Mouse (Mus musculus) embryonic fibroblast, embryonic 13.5 days (primary cell): ENCODE measurements around the gene Fchsd2. TPM values are rescaled to one million over a fixed set of nuclear protein-coding genes. Genes with fewer than 3 reads are reported as not detected.

Experiments
- H3K27ac ChIP-seq: 2 replicates; pipeline ENCODE4 v1.5.1; 2012; ENCODE audit warnings: low read length, control low read depth, inconsistent platforms; ENCODE audit not compliant: insufficient read depth
- H3K4me1 ChIP-seq: 2 replicates; pipeline ENCODE4 v1.6.1; 2011; ENCODE audit warnings: low read length; ENCODE audit not compliant: control insufficient read depth, insufficient read depth
- H3K4me3 ChIP-seq: 2 replicates; pipeline ENCODE4 v1.5.1; 2011; ENCODE audit warnings: mild to moderate bottlenecking, control low read depth, low read length; ENCODE audit not compliant: insufficient read depth
- CTCF ChIP-seq: IDR thresholded peaks from 2 replicates; pipeline ENCODE4 v1.5.1; 2011; ENCODE audit warnings: mild to moderate bottlenecking, control low read depth, low read length, moderate library complexity, borderline replicate concordance; ENCODE audit not compliant: insufficient read depth
- POLR2A ChIP-seq: IDR thresholded peaks from 2 replicates; pipeline ENCODE4 v1.6.1; 2011; ENCODE audit warnings: low read depth, mild to moderate bottlenecking, control low read depth, low read length, moderate library complexity
- polyA plus RNA-seq: library from polyadenylated mRNA; stranded (reverse); fragments of >200 nt; gene quantifications from 2 replicates; pipeline ENCODE4 v1.2.4, GENCODE M21; 2011; ENCODE audit warnings: low read depth; ENCODE audit not compliant: missing spikeins, insufficient read length

Gene Fchsd2
- polyA plus RNA-seq, 1 experiment: 29.0 TPM

- H3K4me3 ChIP-seq: no peak overlapping the region
- TF ChIP-seq POLR2A: no peak
- TF ChIP-seq CTCF: no peak
- peaks cover 22% of the 10 kb centered on the region for H3K4me1 ChIP-seq
- H3K27ac ChIP-seq: no peak overlapping the region
Observed at GRCm38 (mm10) chr7:101327786-101328185, 235.1 kb downstream of the Fchsd2 start.

- Histone ChIP-seq H3K4me1 (peaks cover 22% of the 10 kb centered on the region), H3K4me3 (no peak overlapping the region), H3K27ac (peak overlapping the region; percentile 25; the same call in 1 of the 2 replicates)
- peak; percentile 43; the same call in 1 of the 2 replicates for TF ChIP-seq CTCF
- TF ChIP-seq POLR2A: no peak
Observed at GRCm38 (mm10) chr7:101328621-101329158, 236.0 kb downstream of the Fchsd2 start.

GRCm38 (mm10) chr7:101329606-101330005, 236.9 kb downstream of the Fchsd2 start:
- H3K4me3 ChIP-seq: no peak overlapping the region
- H3K27ac ChIP-seq: peak overlapping the region; percentile 25; the same call in 1 of the 2 replicates
- TF ChIP-seq POLR2A: no peak
- TF ChIP-seq CTCF: no peak
- peaks cover 22% of the 10 kb centered on the region for H3K4me1 ChIP-seq

GRCm38 (mm10) chr7:101330074-101330840, 237.6 kb downstream of the Fchsd2 start:
- no peak for TF ChIP-seq POLR2A
- TF ChIP-seq CTCF: no peak
- Histone ChIP-seq H3K27ac (no peak overlapping the region), H3K4me3 (no peak overlapping the region), H3K4me1 (peaks cover 22% of the 10 kb centered on the region)

- peaks cover 22% of the 10 kb centered on the region for H3K4me1 ChIP-seq
- H3K27ac ChIP-seq: no peak overlapping the region
- no peak overlapping the region for H3K4me3 ChIP-seq
- no peak for TF ChIP-seq CTCF
- no peak for TF ChIP-seq POLR2A
Observed at GRCm38 (mm10) chr7:101330841-101331173, 238.1 kb downstream of the Fchsd2 start.

- Histone ChIP-seq H3K27ac (no peak overlapping the region), H3K4me3 (no peak overlapping the region), H3K4me1 (peaks cover 22% of the 10 kb centered on the region)
- TF ChIP-seq CTCF: no peak
- no peak for TF ChIP-seq POLR2A
Observed at GRCm38 (mm10) chr7:101332045-101332831, 239.6 kb downstream of the Fchsd2 start.

Other genes with a start within 250 kb of the Fchsd2 start
- gene Relt, start 229.4 kb upstream of the Fchsd2 start, polyA plus RNA-seq: 4.6 and 7.4 TPM in 2 replicates
- 43.1 and 54.8 TPM in 2 replicates for gene Arhgef17, start 160.8 kb upstream of the Fchsd2 start, polyA plus RNA-seq
- 1.4 and 1.6 TPM in 2 replicates for gene P2ry6, start 118.2 kb upstream of the Fchsd2 start, polyA plus RNA-seq
- gene P2ry2, start 80.0 kb upstream of the Fchsd2 start, polyA plus RNA-seq: 2.4 and 5.8 TPM in 2 replicates
- 14.1 and 16.3 TPM in 2 replicates for gene Atg16l2, start 209.4 kb downstream of the Fchsd2 start, polyA plus RNA-seq
- 13.1 and 13.5 TPM in 2 replicates for gene Stard10, start 224.2 kb downstream of the Fchsd2 start, polyA plus RNA-seq